Mouse (Mus musculus): ENCODE measurements around the gene Mug2. TPM values are rescaled to one million over a fixed set of nuclear protein-coding genes. Genes with fewer than 3 reads are reported as not detected.

The Mug2 gene
- polyA plus RNA-seq (2012; rRNA removed): not detected in 2 replicates

DNA sequence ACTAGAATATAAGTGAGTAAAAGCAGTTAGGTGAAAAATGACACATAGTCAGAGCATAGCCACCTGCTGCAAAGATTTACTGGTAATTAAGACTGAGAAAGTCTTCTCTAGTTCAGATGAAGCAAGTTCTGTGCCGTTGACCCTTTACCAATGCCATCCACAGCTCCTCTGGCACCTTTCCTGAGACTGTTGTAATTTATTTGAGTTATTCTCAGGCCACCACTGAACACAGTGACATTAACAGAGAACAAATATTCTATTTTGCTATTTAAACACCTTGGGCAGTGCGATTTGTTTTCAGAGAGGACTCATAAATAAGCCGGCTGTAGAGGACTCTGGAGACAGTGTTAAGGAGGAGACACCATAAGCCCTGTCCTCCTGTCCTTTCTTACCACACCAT lies at the start of gene Mug2:
Gene Mug2, plus strand, starts transcription at position 301 of the 400 bp plus-strand sequence.

Other genes with a start within 250 kb of the Mug2 start
- 0.01 and 0.02 TPM in 2 replicates for gene Mug1, start 168.2 kb upstream of the Mug2 start, polyA plus RNA-seq (2012; rRNA removed)